Mouse (Mus musculus) MEL (cell line): ENCODE measurements around the gene Mycn. TPM values are rescaled to one million over a fixed set of nuclear protein-coding genes. Genes with fewer than 3 reads are reported as not detected.

Experiments used
- DNase-seq: peaks from one replicate; pipeline ENCODE4 v3.0.0; 2011; ENCODE audit warnings: low read depth, low spot score
- H3K27ac ChIP-seq: 2 replicates; pipeline ENCODE4 v1.5.1; 2012; ENCODE audit warnings: low read depth, mild to moderate bottlenecking, control low read depth, low read length, moderate library complexity; ENCODE audit not compliant: control insufficient read depth
- H3K27me3 ChIP-seq, 2 experiments: fragments of 150-350 bp in 1 of 2; sonication (generic) in 1 of 2; 2 replicates each; pipeline ENCODE4 v1.6.1; 2012; ENCODE audit warnings: low read length in 2 of 2, mild to moderate bottlenecking in 2 of 2, improper control_type of control experiment in 1 of 2, moderate library complexity in 1 of 2; ENCODE audit not compliant: insufficient read depth in 2 of 2, control insufficient read depth in 1 of 2
- H3K36me3 ChIP-seq, 2 experiments: 2 replicates each; pipeline ENCODE4 v1.6.1; 2012 to 2014; ENCODE audit warnings: low read length in 2 of 2, improper control_type of control experiment in 1 of 2, inconsistent platforms in 1 of 2, mild to moderate bottlenecking in 1 of 2; ENCODE audit not compliant: insufficient read depth in 2 of 2, control insufficient read depth in 1 of 2
- H3K4me1 ChIP-seq, 2 experiments: fragments of 150-350 bp in 1 of 2; sonication (generic) in 1 of 2; 2 replicates each; pipeline ENCODE4 v1.6.1; 2012; ENCODE audit warnings: low read length in 2 of 2, improper control_type of control experiment in 1 of 2, mild to moderate bottlenecking in 1 of 2; ENCODE audit not compliant: insufficient read depth in 2 of 2, control insufficient read depth in 1 of 2
- H3K4me3 ChIP-seq, 2 experiments: fragments of 150-350 bp in 1 of 2; sonication (generic) in 1 of 2; 2 replicates each; pipeline ENCODE4 v1.5.1; 2012; ENCODE audit warnings: low read depth in 2 of 2, low read length in 2 of 2, mild to moderate bottlenecking in 2 of 2, moderate library complexity in 2 of 2, control low read depth in 1 of 2, improper control_type of control experiment in 1 of 2; ENCODE audit not compliant: control insufficient read depth in 1 of 2, insufficient read depth in 1 of 2
- H3K79me2 ChIP-seq: 2 replicates; pipeline ENCODE4 v1.6.1; 2012; ENCODE audit warnings: mild to moderate bottlenecking, low read length, moderate library complexity; ENCODE audit not compliant: control insufficient read depth, poor library complexity, insufficient read depth
- H3K9ac ChIP-seq: 2 replicates; pipeline ENCODE4 v1.6.1; 2012; ENCODE audit warnings: low read depth, mild to moderate bottlenecking, control low read depth, low read length, moderate library complexity; ENCODE audit not compliant: control insufficient read depth, poor library complexity, severe bottlenecking
- H3K9me3 ChIP-seq: fragments of 150-350 bp; sonication (generic); replicated peaks from 2 replicates; pipeline ENCODE4 v1.6.1; 2012; ENCODE audit warnings: mild to moderate bottlenecking, low read length, improper control_type of control experiment, moderate library complexity; ENCODE audit not compliant: insufficient read depth
- BHLHE40 ChIP-seq: IDR thresholded peaks from 2 replicates; pipeline ENCODE4 v1.6.1; 2012; ENCODE audit warnings: low read depth, mild to moderate bottlenecking, inconsistent platforms, low read length, improper control_type of control experiment, borderline replicate concordance
- EP300 ChIP-seq, 2 experiments: IDR thresholded peaks; 2 replicates each; pipeline ENCODE4 v1.6.1; 2011; ENCODE audit warnings: improper control_type of control experiment in 2 of 2, low read length in 2 of 2, low read depth in 1 of 2, mild to moderate bottlenecking in 1 of 2
- ETS1 ChIP-seq: IDR thresholded peaks from 2 replicates; pipeline ENCODE4 v1.6.1; 2012; ENCODE audit warnings: low read depth, mild to moderate bottlenecking, inconsistent platforms, low read length, improper control_type of control experiment, moderate library complexity
- HCFC1 ChIP-seq: IDR thresholded peaks from 2 replicates; pipeline ENCODE4 v1.6.1; 2012; ENCODE audit warnings: low read depth, mild to moderate bottlenecking, inconsistent platforms, low read length, improper control_type of control experiment, moderate library complexity
- MAX ChIP-seq: IDR thresholded peaks from 2 replicates; pipeline ENCODE4 v1.6.1; 2011; ENCODE audit warnings: low read length, improper control_type of control experiment
- MAZ ChIP-seq: IDR thresholded peaks from 2 replicates; pipeline ENCODE4 v1.6.1; 2012; ENCODE audit warnings: low read depth, mild to moderate bottlenecking, inconsistent platforms, low read length, improper control_type of control experiment
- MEF2A ChIP-seq: IDR thresholded peaks from 2 replicates; pipeline ENCODE4 v1.6.1; 2014; ENCODE audit warnings: low read depth, mild to moderate bottlenecking, inconsistent platforms, low read length, improper control_type of control experiment; ENCODE audit not compliant: poor library complexity, insufficient replicate concordance, severe bottlenecking; ENCODE audit errors: extremely low read depth
- MXI1 ChIP-seq: IDR thresholded peaks from 2 replicates; pipeline ENCODE4 v1.6.1; 2011; ENCODE audit warnings: mild to moderate bottlenecking, low read depth, low read length, improper control_type of control experiment
- MYB ChIP-seq: IDR thresholded peaks from 2 replicates; pipeline ENCODE4 v1.6.1; 2011; ENCODE audit warnings: mild to moderate bottlenecking, low read depth, low read length, improper control_type of control experiment
- NELFE ChIP-seq: IDR thresholded peaks from 2 replicates; pipeline ENCODE4 v1.6.1; 2011; ENCODE audit warnings: low read depth, low read length, improper control_type of control experiment
- POLR2AphosphoS2 ChIP-seq: IDR thresholded peaks from 2 replicates; pipeline ENCODE4 v1.6.1; 2011; ENCODE audit warnings: low read length, improper control_type of control experiment
- POLR2AphosphoS5 ChIP-seq: IDR thresholded peaks from 2 replicates; pipeline ENCODE4 v1.6.1; 2012; ENCODE audit warnings: low read depth, borderline replicate concordance, mild to moderate bottlenecking, inconsistent platforms, low read length, moderate library complexity, mixed read lengths
- RAD21 ChIP-seq: IDR thresholded peaks from 2 replicates; pipeline ENCODE4 v1.6.1; 2011; ENCODE audit warnings: mild to moderate bottlenecking, low read depth, low read length, improper control_type of control experiment
- RCOR1 ChIP-seq: IDR thresholded peaks from 2 replicates; pipeline ENCODE4 v1.6.1; 2012; ENCODE audit warnings: low read depth, mild to moderate bottlenecking, inconsistent platforms, low read length, improper control_type of control experiment
- SIN3A ChIP-seq: IDR thresholded peaks from 2 replicates; pipeline ENCODE4 v1.6.1; 2012; ENCODE audit warnings: low read length, improper control_type of control experiment, inconsistent platforms
- TAL1 ChIP-seq: IDR thresholded peaks from 2 replicates; pipeline ENCODE4 v1.6.1; 2012; ENCODE audit warnings: mild to moderate bottlenecking, inconsistent platforms, low read length, moderate library complexity, mixed read lengths
- TCF12 ChIP-seq: IDR thresholded peaks from 2 replicates; pipeline ENCODE4 v1.6.1; 2014; ENCODE audit warnings: low read depth, mild to moderate bottlenecking, inconsistent platforms, low read length, improper control_type of control experiment, moderate library complexity
- UBTF ChIP-seq: IDR thresholded peaks from 2 replicates; pipeline ENCODE4 v1.6.1; 2012; ENCODE audit warnings: low read depth, mild to moderate bottlenecking, inconsistent platforms, low read length, improper control_type of control experiment, moderate library complexity, borderline replicate concordance; ENCODE audit not compliant: insufficient read depth
- ZKSCAN1 ChIP-seq: IDR thresholded peaks from 2 replicates; pipeline ENCODE4 v1.6.1; 2012; ENCODE audit warnings: low read depth, mild to moderate bottlenecking, inconsistent platforms, low read length, improper control_type of control experiment, moderate library complexity
- ZNF384 ChIP-seq: IDR thresholded peaks from 2 replicates; pipeline ENCODE4 v1.6.1; 2012; ENCODE audit warnings: low read depth, mild to moderate bottlenecking, inconsistent platforms, low read length, improper control_type of control experiment
- polyA plus RNA-seq, 2 experiments: library from polyadenylated mRNA; stranded (reverse) in 1 of 2; unstranded in 1 of 2; fragments of >175 nt in 1 of 2; fragments of >200 nt in 1 of 2; gene quantifications; 2 replicates each; pipeline versions ENCODE4 v1.2.1 to v1.2.4; 2012; ENCODE audit warnings: low replicate concordance in 2 of 2, low read depth in 1 of 2; ENCODE audit not compliant: insufficient read length in 2 of 2, insufficient read depth in 1 of 2, missing spikeins in 1 of 2
- total RNA-seq: library from RNA; depleted of rRNA; stranded (reverse); fragments of 300-350 nt; gene quantifications from 2 replicates; pipeline ENCODE4 v1.2.3, GENCODE M21; 2012

The Mycn gene
- total and polyA plus RNA-seq, 3 experiments: not detected

DNA sequence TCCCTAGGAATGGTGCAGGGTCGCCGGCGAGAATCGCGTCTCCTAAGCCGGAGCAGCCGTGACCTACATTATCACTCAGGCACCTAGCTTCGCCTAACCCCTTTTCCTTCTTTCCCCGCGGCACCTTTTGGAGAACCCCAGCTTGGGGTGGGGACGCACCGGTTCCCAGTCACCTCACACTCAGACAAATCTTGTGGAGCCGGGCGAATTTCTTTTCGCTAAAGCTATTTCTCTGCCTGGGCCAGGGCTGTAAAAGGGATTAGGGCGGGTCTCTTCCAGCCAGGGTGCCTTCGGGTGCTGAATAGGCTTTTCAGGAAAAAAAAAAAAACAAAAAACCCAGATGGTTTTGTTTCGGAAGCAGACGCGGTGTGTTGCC lies 597 bp downstream of the Mycn start:
- Histone ChIP-seq H3K36me3 (no peaks in the 10 kb centered on the region), H3K9me3 (no peaks in the 10 kb centered on the region), H3K4me3 (no peak overlapping the region), H3K27me3 (no peaks in the 10 kb centered on the region), H3K79me2 (no peaks in the 10 kb centered on the region), H3K9ac (no peak overlapping the region), H3K4me1 (no peaks in the 10 kb centered on the region)
- no peak for TF ChIP-seq POLR2AphosphoS5
- TF ChIP-seq UBTF: no peak
- TF ChIP-seq NELFE: no peak
- no peak for TF ChIP-seq MEF2A
- no peak for TF ChIP-seq MYB
- TF ChIP-seq RAD21: no peak
- no peak for TF ChIP-seq ZKSCAN1
- no peak for TF ChIP-seq BHLHE40
- no peak for TF ChIP-seq EP300 (IDR thresholded peaks at IDR 0.05; ENCODE audit: low read depth in 1 of 2, low read length in 2 of 2)
- no peak for TF ChIP-seq POLR2AphosphoS2
- no peak for TF ChIP-seq TAL1
- no peak for TF ChIP-seq MAZ
- TF ChIP-seq TCF12: no peak
- TF ChIP-seq ZNF384: no peak
- no peak for TF ChIP-seq HCFC1
- TF ChIP-seq ETS1: no peak
- TF ChIP-seq RCOR1: no peak
- no peak for TF ChIP-seq MAX
- TF ChIP-seq MXI1: no peak
- TF ChIP-seq, all 39 proteins: peak for 0
- H3K27ac ChIP-seq: no peak overlapping the region
- no peak for DNase-seq

DNA sequence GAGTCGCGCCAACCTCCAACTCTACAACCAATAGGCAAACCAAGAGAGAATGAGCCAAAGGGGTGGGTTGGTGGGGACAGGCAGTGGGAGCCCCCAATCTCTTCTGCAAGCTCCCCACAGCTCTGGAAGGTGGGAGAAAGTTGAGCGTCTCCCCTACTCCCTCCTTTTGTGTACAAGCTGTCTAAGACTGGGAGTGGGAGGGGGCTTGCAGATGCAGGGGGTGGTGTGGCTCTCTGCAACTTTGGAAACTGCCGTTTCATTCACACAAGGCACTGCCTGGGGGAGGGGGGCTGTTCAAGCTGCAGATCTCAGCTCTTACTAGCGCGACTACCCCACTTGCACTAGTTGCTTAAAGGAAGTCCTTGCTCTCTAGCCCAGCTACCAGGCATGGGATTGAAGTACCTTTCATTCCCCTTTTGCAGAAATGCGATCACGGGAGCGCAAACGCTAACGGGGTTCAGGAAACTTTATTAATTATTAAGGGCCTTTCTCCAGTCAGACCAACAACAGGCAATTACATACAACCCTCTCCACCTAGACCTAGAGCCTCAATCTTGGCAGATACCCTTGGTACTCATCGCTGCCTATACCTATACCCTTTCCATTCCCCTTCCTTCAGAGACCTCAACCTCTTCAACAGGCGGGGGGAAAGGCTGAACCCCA lies 1.1 kb downstream of the Mycn start:
- H3K27ac ChIP-seq: no peak overlapping the region
- TF ChIP-seq POLR2AphosphoS5 (no peak), ZNF384 (no peak), MXI1 (no peak), SIN3A (no peak), HCFC1 (no peak)
- H3K9ac ChIP-seq: no peak overlapping the region
- H3K4me3 ChIP-seq: no peak overlapping the region
- no peaks in the 10 kb centered on the region for H3K4me1 ChIP-seq
- no peak for DNase-seq
- no peaks in the 10 kb centered on the region for H3K79me2 ChIP-seq
- H3K9me3 ChIP-seq: no peaks in the 10 kb centered on the region
- H3K27me3 ChIP-seq: no peaks in the 10 kb centered on the region
- H3K36me3 ChIP-seq: no peaks in the 10 kb centered on the region
